Mouse (Mus musculus) urinary bladder, postnatal 10 days (tissue): ENCODE data around the gene Rab6b.
"Not testable (repeated sequence)": the region's sequence is repeated elsewhere in the genome, so short reads cannot be mapped to it uniquely, and the experiment has no call there.

Experiments
- DNase-seq: peaks from one replicate; pipeline ENCODE4 v3.0.0; 2022; ENCODE audit warnings: low spot score

The Rab6b gene

DNA sequence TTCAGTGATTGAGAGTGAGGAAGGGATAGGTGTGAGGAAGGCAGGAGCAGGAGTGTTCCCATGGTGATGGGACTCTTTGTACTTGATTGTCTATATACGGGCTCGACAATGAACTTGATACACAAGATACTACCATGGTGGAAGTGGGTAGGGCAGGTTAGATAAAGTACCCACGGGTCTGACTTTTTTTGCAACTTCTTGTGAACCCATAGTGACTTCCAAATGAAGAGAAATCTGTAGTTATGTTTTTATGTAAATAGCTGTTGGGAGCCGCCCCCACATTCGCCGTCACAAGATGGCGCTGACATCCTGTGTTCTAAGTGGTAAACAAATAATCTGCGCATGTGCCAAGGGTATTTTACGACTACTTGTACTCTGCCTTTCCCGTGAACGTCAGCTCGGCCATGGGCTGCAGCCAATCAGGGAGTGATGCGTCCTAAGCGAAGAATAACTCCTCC is 3.2 kb upstream of the Rab6b start:
- DNase-seq: not testable (repeated sequence)

DNA sequence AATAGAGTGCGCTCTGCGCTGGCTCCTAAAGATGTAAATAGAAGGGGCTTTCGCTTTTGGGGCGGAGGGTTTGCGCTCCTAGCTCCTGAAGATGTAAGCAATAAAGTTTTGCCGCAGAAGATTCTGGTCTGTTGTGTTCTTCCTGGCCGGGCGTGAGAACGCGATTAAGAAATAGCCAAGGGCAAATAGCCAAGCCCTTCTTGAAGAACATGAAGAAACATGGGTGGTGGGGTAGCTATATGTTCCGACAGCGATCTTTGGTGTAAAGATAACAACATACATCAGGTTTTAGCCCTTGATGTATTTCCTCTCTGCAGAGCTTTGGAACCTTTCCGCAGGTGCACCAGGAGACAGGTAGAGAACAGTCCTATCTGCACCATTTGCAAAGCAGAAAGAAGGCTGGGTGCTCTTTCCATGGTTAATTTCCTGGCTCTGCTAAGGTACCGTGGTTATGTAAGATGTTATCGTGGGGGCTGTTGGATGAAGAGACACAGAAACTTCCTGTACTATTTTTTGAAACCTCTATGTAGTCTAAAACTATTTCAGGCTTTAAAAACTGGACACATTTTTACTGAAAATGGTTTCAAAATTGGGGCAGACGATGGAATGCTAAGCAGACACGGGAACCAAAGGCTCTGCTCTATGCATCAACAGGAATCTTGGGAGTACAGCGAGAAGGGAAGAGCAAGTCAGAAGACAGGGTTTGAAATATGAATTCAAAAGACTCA is 2.5 kb upstream of the Rab6b start:
- no peak for DNase-seq

DNA sequence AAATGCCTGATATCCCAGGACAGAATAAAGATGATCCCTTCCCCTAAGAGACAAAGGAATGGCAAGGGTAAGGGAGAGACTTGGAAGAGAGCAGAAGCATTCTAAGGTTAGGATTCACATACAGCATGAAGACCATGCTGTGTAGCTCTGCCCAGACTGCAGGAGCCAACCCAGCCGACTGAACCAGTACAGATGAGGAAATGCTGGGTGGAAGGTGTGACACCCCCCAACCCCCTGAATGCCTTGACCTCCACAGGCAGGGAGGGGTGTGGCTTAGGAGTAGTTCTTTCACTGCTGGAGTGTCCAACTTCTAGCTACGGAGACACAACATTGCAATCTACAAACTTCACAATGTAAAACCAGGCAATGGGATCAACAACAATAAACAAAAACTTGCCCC is 1.7 kb upstream of the Rab6b start:
- no peak for DNase-seq

DNA sequence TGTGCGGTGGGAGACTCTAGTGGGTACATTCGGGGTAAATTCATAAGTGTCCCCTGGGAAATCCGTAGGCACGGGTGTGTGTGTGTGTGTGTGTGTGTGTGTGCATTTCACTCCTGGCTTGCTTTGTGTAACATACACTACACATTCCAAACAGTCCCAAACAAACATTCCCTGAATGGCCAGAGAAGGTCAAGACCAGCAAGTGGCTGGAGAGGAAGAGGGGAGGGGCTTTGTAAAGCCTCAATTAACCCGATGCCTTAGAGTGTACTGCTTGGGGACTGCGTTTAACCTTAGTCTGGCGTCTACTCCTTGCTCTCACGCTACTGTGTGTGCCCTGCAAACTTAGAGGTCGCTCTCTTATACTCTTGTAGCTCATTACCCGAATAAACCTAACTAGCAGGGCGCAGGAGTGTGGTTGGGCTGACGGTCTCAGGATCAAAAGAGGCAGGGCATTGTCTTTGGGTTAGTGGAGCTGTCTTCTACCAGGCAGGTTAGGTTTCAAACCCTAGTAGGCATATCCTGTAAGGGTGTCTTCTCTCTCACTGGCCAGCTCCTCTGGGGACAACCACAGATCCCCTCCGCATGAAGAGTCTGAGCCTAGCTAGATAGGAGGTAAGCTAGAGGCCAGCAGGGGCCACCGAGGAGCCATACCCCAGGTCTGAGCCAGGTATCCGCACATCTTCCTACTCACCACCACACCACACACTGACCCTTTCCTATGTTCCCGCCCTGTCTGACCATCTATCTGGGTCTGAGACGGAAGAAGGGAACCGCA is 673 bp upstream of the Rab6b start:
- DNase-seq: no peak

DNA sequence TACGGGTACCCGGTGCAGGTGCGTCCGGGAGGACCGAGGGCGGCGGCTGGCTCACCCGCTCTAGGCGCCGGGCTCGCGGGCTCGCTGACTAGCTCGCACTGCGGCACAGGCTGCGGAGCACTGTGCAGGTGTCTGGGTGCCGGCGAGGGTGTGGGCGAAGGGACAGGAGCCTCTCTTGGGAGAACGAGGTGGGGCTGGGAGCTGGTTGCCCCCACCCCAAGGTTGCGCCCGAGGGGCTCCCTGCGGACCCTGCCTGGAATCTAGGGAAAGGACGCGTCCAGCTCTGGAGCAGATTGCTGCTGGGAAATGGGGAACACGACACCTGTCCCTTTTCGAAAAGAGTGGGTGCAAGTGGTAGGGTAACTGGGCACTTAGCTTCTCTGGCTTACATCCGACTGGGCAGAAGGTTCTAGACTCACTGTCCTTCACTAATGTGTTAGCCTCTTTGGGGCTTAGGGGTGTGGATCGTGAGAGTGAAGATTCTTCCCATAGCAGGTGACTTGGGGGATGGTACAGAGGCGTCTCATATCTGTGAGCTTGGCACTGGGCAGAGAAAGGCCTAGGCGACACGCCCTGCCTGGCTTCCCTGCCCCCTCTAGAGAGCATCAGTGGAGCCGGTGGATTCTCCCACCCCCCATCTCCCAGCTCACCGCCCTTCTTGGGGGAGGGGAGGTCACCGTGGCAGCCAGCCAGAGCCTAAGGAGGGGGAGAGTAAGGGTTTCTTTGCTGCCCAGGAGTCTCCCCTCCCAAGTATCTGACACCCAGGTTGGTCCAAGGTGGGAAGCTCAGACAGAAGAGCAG is 1.1 kb downstream of the Rab6b start:
- no peak for DNase-seq

DNA sequence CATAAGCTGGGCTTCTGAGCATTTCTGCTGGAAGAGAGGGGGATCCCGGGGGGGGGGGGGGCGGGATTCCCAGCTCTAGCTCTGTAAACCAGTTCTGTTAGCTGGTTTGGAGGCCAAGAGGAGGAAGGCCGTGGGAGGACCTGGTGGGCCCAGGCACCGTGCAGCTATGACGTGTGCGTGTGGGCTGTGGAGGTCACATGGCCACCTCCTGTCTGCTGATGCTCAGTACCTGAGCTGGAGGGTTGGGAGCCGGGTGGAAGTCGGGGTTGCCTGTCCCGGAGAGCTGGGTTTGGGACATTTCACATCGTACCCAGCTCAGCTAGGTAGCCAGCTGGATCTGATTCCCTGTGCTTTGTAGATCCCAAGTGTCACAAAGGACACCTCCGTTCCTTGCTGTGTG is 1.8 kb downstream of the Rab6b start:
- no peak for DNase-seq

DNA sequence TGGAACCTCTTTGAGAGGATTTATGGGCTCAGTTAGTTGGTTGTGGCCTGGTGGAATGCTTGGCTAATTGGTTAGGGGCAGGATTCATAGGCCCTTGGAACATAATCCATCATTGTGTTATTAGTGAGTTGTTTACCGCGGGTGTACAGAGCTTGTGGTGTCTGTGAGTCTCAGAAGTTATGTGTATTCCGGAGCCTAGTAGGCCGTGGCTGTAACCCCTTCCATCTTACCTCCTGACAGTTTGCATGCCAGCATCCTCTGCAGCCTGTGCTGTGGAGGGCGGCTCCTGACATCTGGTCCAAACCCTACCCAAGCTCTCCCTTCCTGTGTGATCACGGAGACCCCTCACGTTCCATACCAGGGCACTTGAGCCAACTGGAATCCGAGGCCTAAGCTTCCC is 2.7 kb downstream of the Rab6b start:
- DNase-seq: no peak

DNA sequence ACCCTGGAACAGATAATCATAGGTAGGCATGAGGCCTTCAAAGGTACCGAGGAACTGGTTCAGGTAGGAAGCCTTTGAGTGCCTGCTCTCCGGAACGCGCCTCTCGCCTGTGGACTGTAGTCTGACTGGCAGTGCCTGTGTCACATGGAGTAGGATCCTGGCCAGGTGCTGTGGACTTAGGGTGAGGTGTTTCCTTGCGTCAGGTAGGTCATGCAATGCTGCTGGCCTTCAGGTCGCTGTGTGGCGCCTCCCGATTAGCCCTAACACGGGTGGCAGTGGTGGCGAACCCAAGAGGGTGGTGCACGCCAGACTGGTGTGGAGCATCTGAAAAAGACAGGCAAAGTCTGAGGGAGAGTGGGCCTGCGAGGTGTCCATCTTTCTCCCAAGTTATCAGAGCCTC is 3.3 kb downstream of the Rab6b start:
- no peak for DNase-seq

DNA sequence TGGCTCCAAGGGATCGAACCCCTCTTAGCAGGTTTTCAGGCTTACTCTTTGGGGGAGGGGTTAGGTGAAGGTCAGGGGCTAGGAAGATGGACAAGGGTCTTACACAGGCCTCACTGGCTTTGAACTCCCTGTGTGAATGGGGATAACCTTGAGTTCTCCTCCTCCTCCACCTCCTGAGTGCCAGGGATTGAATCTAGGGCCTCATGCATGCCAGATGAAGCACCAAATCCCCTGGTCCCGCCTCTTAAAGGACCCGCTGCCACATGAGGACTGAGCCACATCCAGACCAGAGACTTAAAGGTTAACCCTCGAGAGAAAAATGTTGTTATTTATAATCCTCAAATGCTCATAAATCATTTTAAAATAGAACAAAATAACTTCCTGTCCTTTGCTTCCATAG is 5.4 kb downstream of the Rab6b start:
- DNase-seq: no peak

DNA sequence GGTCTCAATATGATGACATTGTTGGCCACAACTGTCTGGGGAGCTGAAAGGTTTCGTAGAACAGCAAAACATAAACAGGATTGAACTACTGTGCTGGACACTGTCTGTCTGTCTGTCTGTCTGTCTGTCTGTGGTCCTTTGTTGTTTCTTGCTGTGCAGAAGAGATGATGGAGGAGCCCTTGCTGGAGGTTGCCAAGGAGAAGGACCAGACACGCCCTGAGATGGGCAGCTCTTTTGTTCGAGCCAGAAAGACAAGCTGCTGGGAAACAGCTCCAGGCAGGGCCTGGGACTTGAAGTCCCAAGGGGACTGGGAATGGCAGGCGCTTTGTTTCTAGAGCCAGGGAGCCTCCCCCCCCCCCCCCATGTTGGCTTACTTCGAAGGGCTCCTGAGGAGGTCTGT is 5.9 kb downstream of the Rab6b start:
- no peak for DNase-seq

DNA sequence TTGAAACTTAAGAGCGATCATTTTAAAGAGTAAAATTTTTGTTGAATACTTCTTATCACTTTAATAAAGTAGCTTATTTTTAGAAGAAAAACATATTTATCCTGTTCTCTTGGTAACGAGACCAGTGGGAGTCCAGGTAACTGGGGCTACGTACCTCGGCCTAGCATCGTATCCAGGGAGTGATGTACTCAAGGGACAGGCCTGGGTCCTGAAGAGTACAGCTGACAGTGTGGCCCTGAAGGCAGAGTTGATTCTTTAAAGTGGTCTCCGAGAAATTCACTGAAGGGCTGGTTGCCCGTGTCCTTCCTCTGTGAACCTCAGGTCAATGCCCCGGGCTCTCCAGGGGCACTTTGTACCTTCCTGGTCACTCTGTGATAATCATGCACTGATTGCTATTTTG is 6.4 kb downstream of the Rab6b start:
- DNase-seq: no peak

DNA sequence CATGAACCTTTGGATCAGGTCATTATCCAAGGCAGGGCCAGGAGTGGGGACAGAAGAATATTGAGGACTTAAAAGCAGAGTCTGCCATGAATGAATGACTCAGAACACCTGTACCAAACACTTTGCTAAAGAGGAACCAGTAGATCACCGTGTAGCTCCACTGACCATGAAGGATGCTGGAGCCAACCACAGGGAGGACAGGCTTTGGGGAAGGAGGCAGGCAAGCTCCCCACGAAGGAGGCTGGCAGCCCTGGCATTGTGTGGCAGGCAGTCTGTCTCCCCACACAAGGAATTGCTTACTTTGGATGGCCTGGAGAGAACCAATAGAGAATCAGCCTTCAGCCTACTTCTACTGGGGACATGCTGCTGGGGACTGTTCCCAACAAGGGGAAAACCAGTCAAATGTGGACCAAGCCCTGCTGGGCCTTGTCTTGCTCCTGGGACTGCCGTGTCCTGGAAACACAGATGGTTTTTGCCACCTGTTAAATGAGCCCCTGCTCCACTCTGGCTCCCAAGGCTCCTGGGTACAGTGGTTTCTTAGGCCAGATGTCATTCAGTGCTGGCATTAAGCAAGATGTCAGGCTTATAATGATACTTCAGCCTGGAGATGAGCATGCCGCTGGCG is 7.2 kb downstream of the Rab6b start:
- no peak for DNase-seq

DNA sequence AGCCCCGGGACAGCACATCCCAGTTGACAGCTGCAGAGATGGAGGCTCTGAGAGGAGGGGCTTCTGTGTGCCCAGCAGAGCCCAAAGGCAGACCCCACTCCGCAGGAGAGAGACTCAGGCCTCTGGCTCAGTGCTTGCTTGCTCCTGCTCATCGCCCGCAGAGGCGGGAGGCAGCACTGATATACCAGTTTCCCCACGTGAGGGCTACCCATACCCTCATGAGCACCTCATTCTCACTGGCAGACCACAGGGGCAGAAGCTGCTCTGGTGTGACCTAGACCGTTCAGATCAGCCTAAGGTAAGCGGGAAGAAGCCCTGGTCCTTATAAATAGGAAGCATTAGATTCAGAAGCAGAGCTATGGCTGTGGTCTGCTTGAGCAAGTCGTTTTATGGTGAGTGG is 8.2 kb downstream of the Rab6b start:
- DNase-seq: no peak

DNA sequence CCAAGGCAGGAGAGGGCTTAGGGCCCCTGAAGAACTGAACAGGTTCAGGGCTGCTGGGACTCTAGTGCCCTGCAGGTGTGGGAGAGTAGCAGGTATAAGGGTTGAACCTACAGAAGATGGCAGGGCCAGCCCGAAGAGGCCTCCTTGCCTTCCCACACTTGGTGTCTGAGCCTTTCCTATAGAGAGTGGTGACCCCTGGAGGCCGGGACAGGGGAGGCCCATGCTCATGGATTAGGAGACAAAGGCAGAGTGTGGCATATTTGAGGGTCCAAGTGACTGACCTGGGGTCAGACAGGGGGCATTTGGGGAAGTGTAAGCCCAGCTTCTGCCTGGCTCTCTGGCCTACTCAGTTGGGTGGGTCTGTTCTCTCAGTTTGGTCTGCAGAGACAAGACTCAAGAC is 8.6 kb downstream of the Rab6b start:
- no peak for DNase-seq

DNA sequence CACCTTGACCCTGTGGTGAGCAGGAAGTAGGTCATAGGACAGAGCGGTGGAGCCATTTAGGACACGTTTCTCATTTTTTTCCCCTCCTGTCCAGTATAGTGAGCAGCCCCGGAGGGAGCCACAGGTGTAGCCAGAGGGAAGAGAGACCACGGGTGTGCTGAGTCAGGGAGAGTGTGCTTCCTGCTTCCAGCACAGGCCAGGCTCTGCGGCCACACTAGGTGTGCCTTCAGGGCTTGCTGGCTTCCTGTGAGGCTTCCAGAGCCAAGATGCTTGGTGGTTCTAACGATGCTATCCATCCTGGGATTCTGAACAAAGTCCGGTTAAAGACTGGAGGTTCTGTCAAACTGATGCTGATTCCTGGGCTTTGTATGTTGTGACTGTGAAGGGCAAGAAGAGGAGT is 10.0 kb downstream of the Rab6b start:
- DNase-seq: no peak

DNA sequence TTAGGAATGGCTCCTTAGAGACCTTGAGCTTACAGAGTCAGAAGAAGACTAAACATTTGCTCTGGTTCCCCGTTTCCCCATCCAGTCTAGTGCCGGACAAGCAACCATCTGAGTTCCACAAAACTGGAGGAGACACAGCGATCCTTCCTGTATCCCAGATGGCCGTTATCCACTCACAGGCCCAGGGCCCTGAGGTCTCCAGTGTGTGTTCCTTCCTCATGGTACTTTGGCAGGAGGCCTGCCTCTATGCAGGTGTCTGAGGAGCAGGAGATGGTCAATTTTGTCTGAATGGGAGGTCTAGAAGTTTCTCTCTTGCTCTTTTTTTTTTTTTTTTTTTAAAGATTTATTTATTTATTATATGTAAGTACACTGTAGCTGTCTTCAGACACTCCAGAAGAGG is 13.2 kb downstream of the Rab6b start:
- no peak for DNase-seq

DNA sequence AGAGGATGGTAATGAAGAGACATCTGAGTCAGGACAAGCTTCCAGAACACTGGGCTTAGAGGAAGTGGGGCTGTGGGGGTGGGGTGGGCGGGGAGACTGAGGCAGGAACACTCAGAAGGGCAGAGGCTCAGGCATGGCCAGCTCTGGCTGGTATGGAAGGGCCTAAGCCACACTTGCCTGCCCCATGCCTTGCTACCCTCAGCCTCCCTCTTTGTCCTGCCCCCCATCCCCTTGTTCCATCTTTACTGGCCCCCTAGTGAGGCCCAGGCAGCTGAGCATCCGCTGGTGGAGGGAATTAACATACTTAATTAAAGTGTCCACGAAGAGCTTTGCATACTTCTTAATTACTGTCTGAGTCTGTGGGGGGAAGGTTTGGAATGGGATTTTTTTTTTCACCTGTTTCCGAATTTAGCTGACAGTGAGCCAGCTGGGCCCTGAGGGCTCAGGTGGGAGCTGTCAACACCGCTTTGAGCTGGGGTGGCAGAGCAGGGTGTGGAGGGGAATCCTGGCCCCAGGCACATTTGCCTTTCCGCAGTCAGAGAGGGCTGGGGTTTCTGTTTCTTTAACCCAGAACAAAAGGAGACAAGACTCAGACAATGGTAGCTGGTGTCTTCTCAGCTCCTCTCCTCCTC is 22.0 kb downstream of the Rab6b start:
- no peak for DNase-seq

DNA sequence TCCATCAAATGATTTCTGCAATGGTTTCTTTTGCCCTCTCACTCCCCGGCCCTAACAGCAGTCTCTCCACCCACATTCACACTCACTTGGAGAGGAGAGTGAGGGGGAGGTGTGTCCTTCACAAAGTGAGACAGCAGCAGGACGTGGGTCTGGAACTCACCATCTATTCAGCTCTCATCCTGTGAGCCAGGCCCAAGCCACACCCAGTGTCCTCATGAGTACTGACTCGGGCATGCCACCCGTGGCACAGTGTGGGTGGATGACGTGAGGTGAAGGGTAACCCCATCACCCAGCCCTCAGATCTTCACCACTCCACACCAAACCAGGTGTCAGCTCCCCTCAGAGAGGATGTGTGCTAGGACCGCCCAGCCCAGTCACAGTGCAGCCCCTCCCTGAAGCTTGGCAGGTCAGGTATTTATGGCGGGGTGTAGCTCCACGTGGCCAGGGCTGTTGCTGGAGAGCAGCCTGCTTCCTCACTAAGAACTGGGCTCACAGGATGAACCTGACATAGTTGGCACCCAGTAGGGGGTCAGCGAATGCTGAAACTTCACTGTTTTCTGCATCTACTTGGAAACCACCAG is 23.0 kb downstream of the Rab6b start:
- DNase-seq: no peak

DNA sequence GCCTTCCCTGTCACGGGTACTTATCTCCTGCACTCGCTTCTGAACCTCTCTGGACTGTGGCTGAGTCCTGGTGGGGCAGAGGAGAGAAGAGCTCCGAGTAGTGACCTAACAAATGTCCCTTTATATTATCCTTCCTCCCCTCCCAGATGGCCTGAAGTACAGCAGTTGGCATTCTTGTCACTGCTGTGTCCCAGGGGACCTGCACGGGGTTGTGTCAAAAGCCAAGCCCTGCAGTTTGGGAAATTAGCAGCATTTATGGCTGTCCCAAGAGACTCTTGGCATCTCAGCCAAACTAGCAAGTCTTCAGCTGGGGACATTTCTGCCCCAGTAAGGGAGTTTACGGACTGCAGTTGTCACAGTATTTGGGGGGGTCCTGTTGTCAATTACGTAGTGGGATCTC is 27.9 kb downstream of the Rab6b start:
- DNase-seq: no peak

DNA sequence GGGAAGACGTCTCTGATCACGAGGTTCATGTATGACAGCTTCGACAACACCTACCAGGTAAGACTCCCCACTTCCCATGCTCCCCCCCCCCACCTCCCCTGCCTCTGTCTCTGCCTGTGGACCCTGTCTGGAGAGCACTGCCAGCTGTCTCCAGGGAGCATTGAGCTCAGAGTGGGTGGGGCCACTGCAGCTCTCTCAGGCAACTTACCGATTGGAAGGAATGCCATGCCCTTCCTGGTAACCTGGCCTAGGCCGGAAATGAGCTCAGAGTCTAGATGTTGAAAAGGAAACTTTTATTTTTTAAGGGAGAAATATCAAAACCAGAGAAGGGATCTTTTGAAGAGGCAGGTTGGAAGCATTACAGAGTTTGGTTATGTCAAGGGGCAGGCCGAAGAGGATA is 28.8 kb downstream of the Rab6b start:
- no peak for DNase-seq

DNA sequence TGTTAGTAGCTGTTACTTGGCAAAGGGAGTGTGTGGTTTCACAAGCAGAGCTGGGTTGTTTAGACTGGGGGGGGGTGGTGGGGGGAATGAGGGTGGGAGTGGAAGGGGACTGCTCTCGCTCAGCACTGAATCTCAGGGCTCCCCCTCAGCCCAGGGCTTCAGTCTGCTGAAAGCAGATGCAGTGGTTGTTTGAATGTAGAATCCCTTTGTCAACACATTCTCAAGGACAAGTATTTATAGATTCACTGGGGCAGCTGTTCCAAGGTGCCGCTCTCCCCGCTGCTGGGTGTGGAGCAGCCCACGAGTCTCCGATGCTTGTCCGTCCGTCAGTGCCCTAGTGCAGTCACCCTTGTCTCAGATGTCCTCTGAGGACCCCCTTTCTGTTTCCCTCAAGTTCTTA is 29.7 kb downstream of the Rab6b start:
- no peak for DNase-seq

DNA sequence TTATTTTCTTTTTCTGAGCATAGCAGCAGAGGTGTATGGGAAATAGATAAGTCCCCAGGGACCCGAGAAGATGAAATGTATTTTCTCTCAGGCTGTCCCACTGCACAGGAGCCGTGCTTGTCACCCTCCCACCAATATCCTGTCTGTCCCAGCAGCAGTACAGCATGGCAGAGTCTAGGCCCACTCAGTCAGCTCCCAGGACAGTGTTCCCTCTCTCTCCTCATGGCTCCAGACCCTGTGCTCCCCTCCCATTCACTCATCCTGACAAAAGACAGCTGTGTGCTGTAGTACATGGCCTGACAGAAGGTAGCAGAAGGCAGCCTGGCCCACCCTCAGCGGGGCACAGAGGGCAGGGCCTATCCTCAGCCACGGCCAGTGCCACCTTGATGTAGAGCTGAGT is 32.3 kb downstream of the Rab6b start:
- DNase-seq: no peak
